Mouse (Mus musculus) heart, postnatal 4 days (tissue): ENCODE results near the gene Slc17a1. TPM values are rescaled to one million over a fixed set of nuclear protein-coding genes. Genes with fewer than 3 reads are reported as not detected.

Experiments
- microRNA-seq, 2 experiments: library from miRNA; unstranded; fragments of <30 nt; microRNA quantifications; one replicate each; pipeline ENCODE4 v1.2.0; 2021 to 2022
- total RNA-seq, 2 experiments: library from RNA; stranded (reverse); gene quantifications; 2 replicates each; pipeline ENCODE4 v1.2.3; 2021

Slc17a1 gene
- total RNA-seq, 2 experiments from 2014 or later = not detected

Small RNA genes lying within 50 kb of the gene (microRNA-seq; reads per million reads assigned to microRNA genes)
- gene Gm44344 = 0 reads per million in 2 experiments

Other genes starting within 250 kb of the Slc17a1 start
- 10 to 100 TPM; 38.8 to 42.2 TPM for gene Hist1h2be, start 246.6 kb upstream of the Slc17a1 start, total RNA-seq
- gene Hist1h1e, start 245.2 kb upstream of the Slc17a1 start, total RNA-seq = 100 to 1,000 TPM; 269 to 306 TPM
- 10 to 100 TPM; 11.4 to 11.7 TPM for gene Hist1h2ac, start 183.8 kb upstream of the Slc17a1 start, total RNA-seq
- gene Hist1h2bc, start 183.6 kb upstream of the Slc17a1 start, total RNA-seq = 10 to 100 TPM; 44.8 to 56.0 TPM
- gene Hist1h1t, start 171.9 kb upstream of the Slc17a1 start, total RNA-seq = 1 to 10 TPM; 1.6 to 1.8 TPM
- 100 to 1,000 TPM; 167 to 175 TPM for gene Hist1h4c, start 169.3 kb upstream of the Slc17a1 start, total RNA-seq
- gene Hfe, start 156.9 kb upstream of the Slc17a1 start, total RNA-seq = 10 to 100 TPM; 19.7 to 21.0 TPM
- 100 to 1,000 TPM; 472 to 511 TPM for gene Hist1h1c, start 128.9 kb upstream of the Slc17a1 start, total RNA-seq
- 100 to 1,000 TPM; 252 to 264 TPM for gene Hist1h3c, start 122.1 kb upstream of the Slc17a1 start, total RNA-seq
- gene Hist1h2bb, start 121.0 kb upstream of the Slc17a1 start, total RNA-seq = 100 to 1,000 TPM; 281 to 294 TPM
- gene Hist1h2ab, start 116.6 kb upstream of the Slc17a1 start, total RNA-seq = 100 to 1,000 TPM; 424 to 425 TPM
- 100 to 1,000 TPM; 568 to 625 TPM for gene Hist1h3b, start 115.5 kb upstream of the Slc17a1 start, total RNA-seq
- 100 to 1,000 TPM; 312 to 320 TPM for gene Hist1h4b, start 110.7 kb upstream of the Slc17a1 start, total RNA-seq
- 100 to 1,000 TPM; 433 to 442 TPM for gene Hist1h4a, start 106.5 kb upstream of the Slc17a1 start, total RNA-seq
- 100 to 1,000 TPM; 440 to 473 TPM for gene Hist1h3a, start 105.4 kb upstream of the Slc17a1 start, total RNA-seq
- 100 to 1,000 TPM; 219 to 236 TPM for gene Hist1h1a, start 104.1 kb upstream of the Slc17a1 start, total RNA-seq
- gene Trim38, start 97.8 kb upstream of the Slc17a1 start, total RNA-seq = not detected
- not detected for gene Slc17a2, start 60.8 kb upstream of the Slc17a1 start, total RNA-seq
- not detected for gene Slc17a3, start 28.3 kb upstream of the Slc17a1 start, total RNA-seq
- gene Slc17a4, start 47.3 kb downstream of the Slc17a1 start, total RNA-seq = not detected
- gene Hist1h2ba, start 66.4 kb downstream of the Slc17a1 start, total RNA-seq = not detected
- not detected for gene Hist1h2aa, start 66.7 kb downstream of the Slc17a1 start, total RNA-seq
- not detected for gene Scgn, start 123.5 kb downstream of the Slc17a1 start, total RNA-seq